Mouse (Mus musculus): ENCODE results near the gene Serpinf2. TPM values are rescaled to one million over a fixed set of nuclear protein-coding genes. Genes with fewer than 3 reads are reported as not detected.

Gene Serpinf2
- 372 and 430 TPM in 2 replicates for polyA plus RNA-seq (2015; fragmentation: Nextera tagmentation; extraction: Ambion mirVana)

DNA sequence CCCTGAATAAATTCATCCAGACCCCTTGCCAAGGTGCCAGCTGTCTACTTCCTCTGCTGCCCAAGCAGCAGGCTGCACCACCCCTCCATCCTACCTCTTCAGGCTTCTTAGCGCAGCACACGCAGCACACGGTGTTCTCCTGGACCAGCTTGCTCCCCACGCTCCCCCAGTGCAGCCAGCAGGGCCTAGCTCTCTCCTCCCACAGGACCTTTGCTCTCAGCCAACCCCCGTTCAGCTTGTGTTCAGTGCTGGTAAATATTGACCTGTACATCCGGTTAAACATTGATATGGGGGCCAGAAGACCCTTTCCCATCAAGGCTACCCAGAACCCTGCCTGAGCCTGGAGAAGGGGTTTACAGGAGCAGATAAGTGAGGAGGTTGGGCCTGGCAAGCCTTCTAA lies at the start of gene Serpinf2:
Serpinf2 (minus strand) TSS at position 229 of the 400 bp plus-strand sequence.
- no peaks in the 10 kb centered on the region for H3K27me3 ChIP-seq
- peak within 1 kb of the TSS; percentile 56 for H3K9ac ChIP-seq
- DNase-seq (no peak), ATAC-seq (ENCODE audit: low read depth) (peak; percentile 60)
- H3K27ac ChIP-seq: peak within 1 kb of the TSS; percentile 67
- H3K9me3 ChIP-seq (replicated peaks): peaks cover 7% of the 10 kb centered on the region
- peak within 1 kb of the TSS; percentile 56 for H3K4me3 ChIP-seq (replicated peaks)
- H3K4me1 ChIP-seq (replicated peaks): peaks cover 44% of the 10 kb centered on the region
- 79% methylated on average over 6 of the region's 6 CpGs for WGBS (ENCODE audit: insufficient replicate concordance)
- peaks cover 73% of the 10 kb centered on the region for H3K36me3 ChIP-seq
- H3K4me2 ChIP-seq: peak within 1 kb of the TSS; percentile 54

DNA sequence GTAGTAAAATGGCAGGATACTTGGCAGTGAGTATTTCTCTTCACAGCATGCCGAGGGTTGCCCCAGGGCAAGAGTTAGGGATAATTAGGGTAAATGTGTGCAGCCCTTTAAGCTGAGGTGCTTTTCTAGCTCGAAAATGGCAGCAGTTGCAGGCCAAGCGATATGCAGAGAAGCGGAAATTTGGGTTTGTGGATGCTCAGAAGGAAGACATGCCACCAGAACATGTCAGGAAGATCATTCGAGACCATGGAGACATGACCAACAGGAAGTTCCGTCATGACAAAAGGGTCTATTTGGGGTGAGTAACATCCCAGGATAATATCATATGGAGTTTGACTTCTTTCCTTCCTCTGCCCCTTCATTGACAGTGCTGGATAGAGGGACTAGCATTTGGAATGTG lies 48.1 kb upstream of the Serpinf2 start:
- no peak for ATAC-seq (ENCODE audit: low read depth)
- peak overlapping the region; percentile 92 for H3K4me2 ChIP-seq
- H3K4me3 ChIP-seq (replicated peaks): peak overlapping the region; percentile 96
- H3K27me3 ChIP-seq: 0 out of 2 replicates have a peak, but pooled peaks cover 4% of the 10 kb centered on the region
- DNase-seq: no peak
- peak overlapping the region; percentile 95 for H3K9ac ChIP-seq
- H3K9me3 ChIP-seq (replicated peaks): no peaks in the 10 kb centered on the region
- WGBS (ENCODE audit: insufficient replicate concordance): 15% methylated on average over 6 of the region's 6 CpGs
- peaks cover 47% of the 10 kb centered on the region for H3K36me3 ChIP-seq
- peak overlapping the region; percentile 80; the same call in 1 of the 2 replicates for H3K27ac ChIP-seq
- peaks cover 25% of the 10 kb centered on the region for H3K4me1 ChIP-seq (replicated peaks)

DNA sequence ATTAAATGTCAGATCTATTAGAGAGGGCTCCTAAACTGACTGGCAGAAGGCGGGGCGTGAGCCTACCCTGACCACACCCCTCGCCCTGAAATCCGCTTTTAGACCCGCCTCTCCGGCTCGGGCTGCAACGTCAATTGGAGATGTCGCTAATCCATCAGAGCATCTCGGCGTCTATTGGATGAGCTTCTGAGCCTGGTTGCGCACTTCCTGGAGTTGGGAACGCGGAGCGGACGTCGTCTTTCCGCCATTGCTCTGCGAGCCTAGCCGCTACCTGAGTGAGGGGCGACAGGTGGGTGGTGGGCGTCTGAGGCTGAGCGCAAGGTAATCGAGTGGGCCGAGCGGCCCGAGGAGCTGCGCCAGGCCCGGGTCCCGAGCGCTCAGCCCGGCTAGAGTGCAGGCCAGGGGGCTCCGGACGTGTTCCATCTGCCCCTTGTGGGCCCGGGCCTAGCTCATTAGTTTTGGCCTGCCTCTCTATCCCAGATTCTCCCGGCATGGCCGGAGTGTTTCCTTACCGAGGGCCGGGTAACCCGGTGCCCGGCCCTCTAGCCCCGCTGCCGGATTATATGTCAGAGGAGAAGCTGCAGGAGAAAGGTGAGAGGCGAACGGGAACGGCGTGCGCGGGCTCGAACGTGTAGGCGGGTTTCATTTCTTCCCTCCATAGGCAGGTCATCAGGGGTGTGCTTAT lies 47.4 kb upstream of the Serpinf2 start, which contains the start of gene Prpf8:
Prpf8 (plus strand) TSS at position 216 of the 685 bp plus-strand sequence.
- H3K9ac ChIP-seq: peak within 1 kb of the TSS; percentile 95
- peak within 1 kb of the TSS; percentile 96 for H3K4me3 ChIP-seq (replicated peaks)
- under 1% methylated on average over 52 of the region's 52 CpGs for WGBS (ENCODE audit: insufficient replicate concordance)
- H3K4me1 ChIP-seq (replicated peaks): peaks cover 25% of the 10 kb centered on the region
- DNase-seq (peak; percentile 97), ATAC-seq (ENCODE audit: low read depth) (peak; percentile 99)
- H3K27ac ChIP-seq: peak within 1 kb of the TSS; percentile 80
- H3K4me2 ChIP-seq: peak within 1 kb of the TSS; percentile 92
- H3K9me3 ChIP-seq (replicated peaks): no peaks in the 10 kb centered on the region
- H3K27me3 ChIP-seq: 0 out of 2 replicates have a peak, but pooled peaks cover 4% of the 10 kb centered on the region
- H3K36me3 ChIP-seq: peaks cover 39% of the 10 kb centered on the region

DNA sequence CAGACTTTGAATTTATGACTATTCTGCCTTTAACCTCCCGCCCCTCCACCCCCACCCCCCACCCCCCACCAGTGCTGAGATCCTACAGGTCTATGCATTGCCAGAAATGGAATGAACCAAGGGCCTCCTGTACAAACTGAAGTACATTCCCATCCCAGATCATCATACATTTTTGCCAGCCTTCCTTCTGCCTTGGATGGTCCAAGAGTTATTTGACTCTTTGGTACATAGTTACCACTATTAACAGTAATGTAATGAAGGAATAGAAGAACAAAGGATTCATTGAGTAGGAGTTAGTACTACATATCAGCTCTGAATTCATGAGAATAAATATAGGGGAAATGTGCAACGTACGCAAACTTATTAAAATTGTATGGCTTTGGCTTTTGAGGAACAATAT lies 46.8 kb upstream of the Serpinf2 start:
- no peak overlapping the region for H3K27ac ChIP-seq
- WGBS (ENCODE audit: insufficient replicate concordance): 23% methylated on average over 3 of the region's 3 CpGs
- no peak overlapping the region for H3K4me3 ChIP-seq (replicated peaks)

DNA sequence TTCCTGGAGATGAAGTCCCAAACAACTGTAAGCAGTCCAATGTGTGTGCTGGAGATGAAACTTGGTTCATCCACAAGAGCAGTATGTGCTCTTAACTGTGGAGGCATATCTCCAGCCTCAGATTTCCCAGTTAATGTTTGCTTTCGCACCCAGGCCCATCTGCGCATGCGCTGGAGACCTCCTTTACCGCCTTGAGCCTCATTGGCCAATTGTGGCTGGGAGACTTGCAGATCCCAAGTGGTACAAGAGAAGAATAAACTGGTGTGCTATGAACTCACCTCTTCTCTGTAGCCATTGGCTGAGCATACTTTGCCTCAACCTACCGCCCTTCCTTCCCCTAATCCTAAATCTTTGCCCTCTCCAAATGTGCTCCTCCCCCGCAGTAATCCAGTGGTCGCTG lies 34.0 kb upstream of the Serpinf2 start:
- H3K9ac ChIP-seq: no peak overlapping the region
- H3K36me3 ChIP-seq: no peaks in the 10 kb centered on the region
- peak overlapping the region; percentile 63 for H3K27ac ChIP-seq
- ATAC-seq (ENCODE audit: low read depth): no peak
- peaks cover 40% of the 10 kb centered on the region for H3K4me1 ChIP-seq (replicated peaks)
- no peak overlapping the region; the same call in 1 of the 2 replicates for H3K4me2 ChIP-seq
- 70% methylated on average over 7 of the region's 7 CpGs for WGBS (ENCODE audit: insufficient replicate concordance)
- DNase-seq: no peak
- no peak overlapping the region for H3K4me3 ChIP-seq (replicated peaks)
- peaks cover 3% of the 10 kb centered on the region; the same call in 1 of the 2 replicates for H3K27me3 ChIP-seq
- H3K9me3 ChIP-seq (replicated peaks): no peaks in the 10 kb centered on the region

More for the DNA sequence above, 46.8 kb upstream of the Serpinf2 start:
- 0 out of 2 replicates have a peak, but pooled peaks cover 4% of the 10 kb centered on the region for H3K27me3 ChIP-seq
- 0 out of 2 replicates have a peak, but pooled peaks have one; percentile 2 for ATAC-seq (ENCODE audit: low read depth)
- H3K9me3 ChIP-seq (replicated peaks): no peaks in the 10 kb centered on the region
- H3K9ac ChIP-seq: no peak overlapping the region
- H3K4me1 ChIP-seq (replicated peaks): peaks cover 25% of the 10 kb centered on the region
- no peak for DNase-seq
- peak overlapping the region; percentile 19; the same call in 1 of the 2 replicates for H3K4me2 ChIP-seq
- peaks cover 34% of the 10 kb centered on the region for H3K36me3 ChIP-seq

DNA sequence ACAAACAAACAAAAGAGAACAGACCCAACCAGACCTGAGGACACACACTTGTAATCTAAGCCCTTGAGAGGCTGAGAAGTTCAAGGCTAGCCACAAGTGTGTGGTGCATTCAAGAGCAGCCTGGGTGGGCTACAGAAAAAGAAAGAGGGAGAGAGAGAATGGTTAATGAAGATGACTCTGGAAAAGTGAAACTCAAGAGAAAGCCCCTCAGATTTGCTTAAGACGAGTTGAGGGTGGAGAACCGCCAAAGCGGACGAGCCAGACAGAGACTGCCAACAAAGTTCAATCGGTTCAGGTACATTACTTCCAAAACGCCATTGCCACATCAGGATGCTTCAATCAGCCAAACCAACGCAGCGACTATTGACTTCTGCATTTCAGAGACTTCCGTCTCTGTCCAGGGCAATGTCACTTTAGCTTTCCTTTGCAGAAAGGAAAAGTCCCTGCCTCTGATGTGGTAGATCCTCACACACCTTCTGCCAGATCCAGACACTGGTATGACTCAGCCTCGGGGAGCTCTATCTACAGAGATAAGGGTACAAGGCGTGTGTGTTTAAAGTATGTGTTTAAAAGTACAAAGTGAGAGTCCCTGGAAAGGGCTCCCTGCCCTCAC lies 33.2 kb upstream of the Serpinf2 start:
- ATAC-seq (ENCODE audit: low read depth) (peak; percentile 58), DNase-seq (no peak)
- Histone ChIP-seq H3K27ac (peak overlapping the region; percentile 63; the same call in 1 of the 2 replicates), H3K9ac (peak overlapping the region; percentile 31; the same call in 1 of the 2 replicates), H3K4me1 (replicated peaks) (peaks cover 48% of the 10 kb centered on the region), H3K4me3 (replicated peaks) (no peak overlapping the region), H3K36me3 (no peaks in the 10 kb centered on the region), H3K27me3 (no peaks in the 10 kb centered on the region), H3K9me3 (replicated peaks) (no peaks in the 10 kb centered on the region), H3K4me2 (peak overlapping the region; percentile 27)
- 37% methylated on average over 11 of the region's 11 CpGs for WGBS (ENCODE audit: insufficient replicate concordance)

DNA sequence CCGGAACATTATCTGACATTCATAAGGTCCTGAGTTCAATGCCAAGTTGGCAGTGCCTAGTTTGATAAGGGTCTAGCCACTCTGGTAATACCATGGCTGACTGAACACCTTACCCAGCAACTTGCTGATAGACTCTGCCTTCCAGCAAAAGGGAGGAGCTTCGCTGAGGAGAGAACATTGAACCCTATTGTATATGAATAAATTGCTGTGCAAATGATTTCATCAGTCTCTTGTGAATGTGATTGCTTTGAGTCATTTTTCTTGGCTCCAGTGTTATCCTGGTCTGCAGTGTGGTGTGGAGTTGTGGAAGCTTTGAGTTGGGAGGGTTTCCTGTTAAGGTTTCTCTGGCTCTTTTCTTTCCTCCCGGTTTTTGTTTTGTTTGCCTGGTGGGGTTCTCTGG lies 31.3 kb upstream of the Serpinf2 start:
- Histone ChIP-seq H3K4me3 (replicated peaks) (no peak overlapping the region), H3K27ac (0 out of 2 replicates have a peak overlapping the region, but pooled peaks have one; percentile 12), H3K27me3 (no peaks in the 10 kb centered on the region), H3K9ac (no peak overlapping the region), H3K36me3 (peaks cover 10% of the 10 kb centered on the region), H3K9me3 (replicated peaks) (no peaks in the 10 kb centered on the region), H3K4me2 (no peak overlapping the region), H3K4me1 (replicated peaks) (peaks cover 59% of the 10 kb centered on the region)
- ATAC-seq (ENCODE audit: low read depth) (no peak), DNase-seq (no peak)
- 64% methylated on average over 3 of the region's 3 CpGs for WGBS (ENCODE audit: insufficient replicate concordance)

DNA sequence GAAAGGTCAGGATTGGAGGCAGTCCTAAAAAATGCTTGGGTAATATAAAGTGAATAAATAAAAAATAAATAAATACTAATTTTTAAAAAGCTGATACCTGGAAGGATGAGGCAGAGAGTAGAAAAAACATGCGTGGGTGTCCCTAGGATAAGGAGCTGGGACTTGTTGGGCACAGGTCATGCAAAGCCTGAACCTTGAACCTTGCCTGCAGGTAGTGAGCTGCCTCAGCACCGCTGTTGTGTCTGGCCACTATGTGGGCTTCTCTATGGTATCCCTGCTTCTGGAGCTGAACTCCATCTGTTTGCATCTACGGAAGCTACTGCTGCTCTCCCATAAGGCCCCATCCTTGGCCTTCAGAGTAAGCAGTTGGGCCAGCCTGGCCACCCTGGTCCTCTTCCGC lies 29.9 kb upstream of the Serpinf2 start:
- H3K27ac ChIP-seq: peak overlapping the region; percentile 53; the same call in 1 of the 2 replicates
- WGBS (ENCODE audit: insufficient replicate concordance): 82% methylated on average over 4 of the region's 4 CpGs
- ATAC-seq (ENCODE audit: low read depth): no peak
- peak overlapping the region; percentile 96; the same call in 1 of the 2 replicates for H3K4me2 ChIP-seq
- H3K27me3 ChIP-seq: no peaks in the 10 kb centered on the region
- H3K9me3 ChIP-seq (replicated peaks): no peaks in the 10 kb centered on the region
- H3K4me3 ChIP-seq (replicated peaks): no peak overlapping the region
- H3K36me3 ChIP-seq: peaks cover 24% of the 10 kb centered on the region
- no peak overlapping the region; the same call in 1 of the 2 replicates for H3K9ac ChIP-seq
- H3K4me1 ChIP-seq (replicated peaks): peaks cover 68% of the 10 kb centered on the region
- DNase-seq: no peak

DNA sequence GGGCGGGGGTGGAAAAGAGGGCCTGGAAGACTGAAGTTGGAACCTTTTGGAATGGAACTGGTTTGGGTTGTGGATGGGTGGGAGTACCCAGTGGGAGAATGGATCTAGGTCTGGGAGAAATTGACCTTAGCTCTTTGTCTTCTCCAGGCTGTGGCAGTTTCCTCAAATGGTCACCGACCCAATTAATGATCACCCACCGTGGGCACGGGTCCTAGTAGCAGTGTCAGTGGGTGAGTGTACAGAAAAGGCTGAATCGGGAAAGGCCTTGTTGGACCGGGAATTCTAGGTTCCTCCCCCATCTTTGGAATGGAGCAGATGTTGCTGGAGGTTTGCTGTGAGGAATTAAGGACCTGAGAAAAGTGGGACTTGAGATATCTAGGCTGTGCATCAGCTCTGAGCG lies 29.0 kb upstream of the Serpinf2 start:
- H3K4me1 ChIP-seq (replicated peaks): peaks cover 75% of the 10 kb centered on the region
- H3K4me3 ChIP-seq (replicated peaks): peak overlapping the region; percentile 66
- H3K9ac ChIP-seq: peak overlapping the region; percentile 79
- 53% methylated on average over 7 of the region's 7 CpGs for whole genome bisulfite sequencing (ENCODE audit: insufficient replicate concordance)
- DNase-seq (no peak), ATAC-seq (ENCODE audit: low read depth) (peak; percentile 4; the same call in 1 of the 2 replicates)
- H3K36me3 ChIP-seq: peaks cover 33% of the 10 kb centered on the region
- H3K4me2 ChIP-seq: peak overlapping the region; percentile 96
- H3K27ac ChIP-seq: peak overlapping the region; percentile 44; the same call in 1 of the 2 replicates
- H3K9me3 ChIP-seq (replicated peaks): no peaks in the 10 kb centered on the region
- no peaks in the 10 kb centered on the region for H3K27me3 ChIP-seq

DNA sequence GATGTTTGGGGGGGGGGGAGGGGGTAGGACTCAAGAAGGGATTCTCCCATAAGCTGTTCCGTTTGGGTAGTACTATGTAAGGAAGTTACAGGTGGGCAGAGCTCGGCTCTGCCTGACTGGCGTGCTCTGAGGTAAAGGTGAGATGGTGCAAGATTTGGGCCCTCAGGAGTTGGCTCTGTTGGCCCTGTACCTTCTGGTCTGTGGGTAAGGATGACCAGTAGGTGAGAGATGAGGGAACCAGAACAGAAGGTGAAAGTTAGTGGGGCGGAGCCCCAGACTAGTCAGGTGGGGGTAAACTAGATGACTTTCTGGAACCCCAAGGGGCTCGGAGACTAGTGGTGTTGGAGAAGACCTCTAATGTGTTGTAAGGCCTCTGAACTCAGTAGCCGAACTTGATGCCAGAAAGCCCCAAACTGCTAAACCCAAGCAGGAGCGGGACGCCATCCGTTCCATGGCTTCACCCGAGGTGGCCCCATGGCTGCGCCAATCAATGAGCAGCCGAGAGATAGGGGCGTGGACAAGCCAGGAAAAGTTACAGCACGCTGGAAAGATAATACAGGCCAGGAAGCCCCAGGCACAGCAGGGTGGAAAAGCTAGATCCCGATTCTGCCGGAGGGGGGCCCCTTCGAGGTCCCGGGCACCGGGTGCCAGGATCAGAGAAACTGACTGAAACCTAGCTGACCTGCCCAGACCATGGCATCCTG lies 28.3 kb upstream of the Serpinf2 start:
- ATAC-seq (ENCODE audit: low read depth): peak; percentile 83
- Histone ChIP-seq H3K9me3 (replicated peaks) (no peaks in the 10 kb centered on the region), H3K4me1 (replicated peaks) (peaks cover 75% of the 10 kb centered on the region), H3K4me3 (replicated peaks) (peak overlapping the region; percentile 66), H3K4me2 (peak overlapping the region; percentile 96), H3K27ac (peak overlapping the region; percentile 71), H3K27me3 (no peaks in the 10 kb centered on the region), H3K9ac (peak overlapping the region; percentile 79), H3K36me3 (peaks cover 34% of the 10 kb centered on the region)
- WGBS (ENCODE audit: insufficient replicate concordance): 17% methylated on average over 19 of the region's 19 CpGs
- DNase-seq: peak; percentile 71
